ENCODE assay signal across 10 mouse cellular contexts in the genomic region with DNA sequence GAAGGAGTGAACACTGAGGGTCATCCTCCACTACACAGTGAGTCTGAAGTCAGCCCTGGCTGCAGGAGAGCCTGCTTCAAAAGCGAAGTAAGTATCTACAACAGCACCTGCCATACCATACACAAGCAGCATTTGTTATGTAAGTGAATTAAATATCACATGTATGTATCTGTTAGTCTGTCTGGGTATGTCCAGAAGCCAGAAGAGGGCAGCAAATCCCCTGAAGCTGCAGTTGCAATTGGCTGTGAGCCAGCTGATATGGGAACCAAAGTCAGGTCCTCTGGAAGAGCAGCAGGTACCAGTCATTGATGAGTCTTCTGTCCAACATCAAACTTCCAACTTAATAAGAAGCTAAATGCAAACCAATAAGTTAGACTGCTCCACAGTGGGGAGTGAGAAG.
A peak's percentile ranks its signal among the peaks of the same experiment; 100 is the strongest.
DNase-seq lines count a peak whose midpoint lies in the region; ATAC-seq and TF ChIP-seq lines count a peak whose summit lies in the region.
"Had no signal": no experiment of that assay in that cellular context is flagged by ENCODE, and none has a peak within 500 bp of the region (broad histone marks: within the 10 kb centered on the region; RNA-seq: fewer than 3 reads in every experiment).

No protein-coding gene starts in this region.

- no peak overlapping the region for H3K4me3 ChIP-seq in hindbrain, postnatal 0 days (ENCODE audit: low read length)
- H3K4me3 ChIP-seq in hindbrain, embryonic 16.5 days (ENCODE audit: low read length) = no peak overlapping the region
- H3K4me3 ChIP-seq: myocyte had no signal

- no peak overlapping the region for H3K9ac ChIP-seq in hindbrain, postnatal 0 days (replicated peaks; ENCODE audit: low read length)
- no peak overlapping the region for H3K9ac ChIP-seq in hindbrain, embryonic 16.5 days (ENCODE audit: low read depth, low read length)

- 100% methylated on average over 1 of the region's 1 CpGs for WGBS in hindbrain, postnatal 0 days
- WGBS in hindbrain, embryonic 16.5 days = 100% methylated on average over 1 of the region's 1 CpGs

- peak; percentile 33 for DNase-seq in hindbrain, postnatal 0 days (ENCODE audit: low spot score)
- DNase-seq in lung, postnatal 14 days = peak; percentile 22
- no peak for DNase-seq in lung, postnatal 4 days
- DNase-seq in MEL-GATA-1-ER (ENCODE audit: extremely low read depth, low read depth) = peak; percentile 7
- DNase-seq in embryo, embryonic 10 days (ENCODE audit: low spot score) = no peak
- DNase-seq: right cerebral cortex, adult 18-20 months had no signal

- no peak for ATAC-seq in hindbrain, postnatal 0 days
- ATAC-seq in hindbrain, embryonic 16.5 days = no peak
- ATAC-seq in megakaryocyte progenitor cell, adult 5-6 weeks (replicated peaks; ENCODE audit: poor library complexity) = peak; percentile 39; the same call in 1 of the 2 replicates
- ATAC-seq: forebrain, embryonic 16.5 days had no signal

- no peaks in the 10 kb centered on the region for H3K27me3 ChIP-seq in hindbrain, postnatal 0 days (ENCODE audit: insufficient read depth, low read length)
- no peaks in the 10 kb centered on the region for H3K27me3 ChIP-seq in hindbrain, embryonic 16.5 days (replicated peaks; ENCODE audit: control insufficient read depth, insufficient read depth, low read length)

- 0 out of 2 replicates have a peak, but pooled peaks cover 1% of the 10 kb centered on the region for H3K4me1 ChIP-seq in hindbrain, postnatal 0 days (ENCODE audit: insufficient read depth, low read length)
- peaks cover 12% of the 10 kb centered on the region for H3K4me1 ChIP-seq in hindbrain, embryonic 16.5 days (ENCODE audit: control insufficient read depth, insufficient read depth, low read depth, low read length)

- no peak overlapping the region for H3K4me2 ChIP-seq in hindbrain, postnatal 0 days (ENCODE audit: low read depth, low read length)
- no peak overlapping the region for H3K4me2 ChIP-seq in hindbrain, embryonic 16.5 days (ENCODE audit: low read length)

- peak; percentile 27; the same call in 1 of the 2 replicates for TF ChIP-seq CTCF in hindbrain, postnatal 0 days (IDR thresholded peaks at IDR 0.05; ENCODE audit: low read depth)

- no peaks in the 10 kb centered on the region for H3K36me3 ChIP-seq in hindbrain, postnatal 0 days (ENCODE audit: insufficient read depth, low read length)
- 0 out of 2 replicates have a peak, but pooled peaks cover 2% of the 10 kb centered on the region for H3K36me3 ChIP-seq in hindbrain, embryonic 16.5 days (ENCODE audit: control insufficient read depth, insufficient read depth, low read length)

- no peak overlapping the region for H3K27ac ChIP-seq in hindbrain, postnatal 0 days
- no peak overlapping the region for H3K27ac ChIP-seq in hindbrain, embryonic 16.5 days (ENCODE audit: low read depth, low read length)

- H3K9me3 ChIP-seq in hindbrain, postnatal 0 days (ENCODE audit: low read length) = no peaks in the 10 kb centered on the region
- H3K9me3 ChIP-seq in hindbrain, embryonic 16.5 days (ENCODE audit: control insufficient read depth, low read length) = no peaks in the 10 kb centered on the region

Comparison
In these comparisons a context has a peak if more than half of its experiments do, and no peak if none do; other contexts are left out.
1. DNase-seq: peak in hindbrain, postnatal 0 days (single experiment), lung, postnatal 14 days (single experiment) and MEL-GATA-1-ER (single experiment); none in lung, postnatal 4 days (0 of 2) and embryo, embryonic 10 days (single experiment).